Mouse (Mus musculus) forebrain, embryonic 13.5 days (tissue): ENCODE data around the gene Il25. TPM values are rescaled to one million over a fixed set of nuclear protein-coding genes. Genes with fewer than 3 reads are reported as not detected.

Experiments
- ATAC-seq: fragments of 200-750 bp; cut with Nextera tagmentation; 2 replicates; pipeline ENCODE4 v1.8.0; 2017
- H3K27ac ChIP-seq: fragments of 300-500 bp; sonication (generic); 2 replicates; pipeline ENCODE4 v1.5.1; 2015; ENCODE audit warnings: inconsistent platforms, mild to moderate bottlenecking, moderate library complexity
- H3K27me3 ChIP-seq: fragments of 300-500 bp; sonication (generic); 2 replicates; pipeline ENCODE4 v1.6.1; 2015; ENCODE audit warnings: mild to moderate bottlenecking, inconsistent platforms
- H3K36me3 ChIP-seq: fragments of 300-500 bp; sonication (generic); 2 replicates; pipeline ENCODE4 v1.6.1; 2015; ENCODE audit warnings: mild to moderate bottlenecking, inconsistent platforms; ENCODE audit not compliant: poor library complexity, severe bottlenecking
- H3K4me1 ChIP-seq: fragments of 300-500 bp; sonication (generic); 2 replicates; pipeline ENCODE4 v1.6.1; 2015; ENCODE audit warnings: inconsistent platforms
- H3K4me2 ChIP-seq: fragments of 300-500 bp; sonication (generic); 2 replicates; pipeline ENCODE4 v1.6.1; 2015; ENCODE audit warnings: inconsistent platforms, mild to moderate bottlenecking, moderate library complexity
- H3K4me3 ChIP-seq: fragments of 300-500 bp; sonication (generic); 2 replicates; pipeline ENCODE4 v1.5.1; 2015; ENCODE audit warnings: mild to moderate bottlenecking, inconsistent platforms
- H3K9ac ChIP-seq: fragments of 300-500 bp; sonication (generic); 2 replicates; pipeline ENCODE4 v1.6.1; 2015; ENCODE audit warnings: mild to moderate bottlenecking, inconsistent platforms
- H3K9me3 ChIP-seq: fragments of 300-500 bp; sonication (generic); replicated peaks from 2 replicates; pipeline ENCODE4 v1.6.1; 2016; ENCODE audit warnings: inconsistent platforms
- WGBS: fragments of 180-500 bp; shearing (Covaris S2); methylation state at CpG from one replicate; pipeline ENCODE4 v1.1.7; 2015; 5-methylcytosine and 5-hydroxymethylcytosine counted together
- polyA plus RNA-seq: library from polyadenylated mRNA; unstranded; fragments of >200 nt; fragmentation: Nextera tagmentation; extraction: Ambion mirVana; gene quantifications from 2 replicates; pipeline ENCODE4 v1.2.1, GENCODE M21; 2015

The Il25 gene
- polyA plus RNA-seq, 1 experiment from 2014 or later, result 0.52 TPM

DNA sequence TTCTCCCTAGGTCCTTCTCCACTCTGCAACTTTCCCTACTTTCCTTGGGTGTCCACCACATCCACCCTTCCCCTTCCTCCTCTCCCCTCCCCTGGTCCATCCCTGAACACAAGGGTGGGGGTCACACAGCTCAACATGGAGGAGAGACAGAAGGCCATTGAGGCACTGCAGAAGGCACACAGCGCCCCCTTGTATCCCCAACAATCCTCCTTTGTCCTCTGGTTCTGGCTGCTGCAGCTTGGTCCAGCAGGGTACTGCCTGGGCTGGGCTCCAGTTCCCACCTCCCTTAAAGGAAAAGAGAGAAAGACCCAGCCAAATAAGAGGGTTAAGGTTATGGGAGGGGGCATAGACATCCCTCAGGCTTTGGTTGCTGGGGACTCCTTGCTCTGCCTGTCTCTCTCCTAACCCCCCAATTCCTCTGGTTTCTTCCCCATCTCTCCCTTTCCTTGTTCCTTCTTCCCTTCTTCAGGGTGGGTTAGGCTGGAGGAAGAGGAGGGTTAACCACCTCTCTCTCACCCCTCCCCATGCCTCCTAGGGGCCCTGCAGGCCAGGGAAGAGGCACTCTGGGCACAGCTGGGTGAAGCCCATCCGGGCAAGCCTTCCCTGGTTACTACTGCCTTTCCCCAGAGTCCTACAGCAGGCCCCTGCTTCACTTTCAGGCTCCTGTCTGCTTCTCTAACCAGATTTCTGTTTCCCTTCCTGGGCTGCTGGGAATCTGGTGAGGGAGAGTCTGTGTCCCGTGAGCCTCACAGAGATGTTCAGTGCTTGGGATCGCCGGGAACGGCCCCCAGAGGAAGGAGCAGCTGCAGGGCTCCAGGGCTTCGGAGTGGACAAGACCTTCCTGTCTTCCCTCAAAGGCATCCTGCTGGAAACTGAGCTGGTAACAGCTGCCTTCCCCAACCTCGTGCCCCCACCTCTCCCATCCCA lies 3.7 kb downstream of the Il25 start, which contains the start of gene Cmtm5:
Gene Cmtm5 (plus strand): TSS at position 358 of the 927 bp plus-strand sequence.
- 46% methylated on average over 8 of the region's 8 CpGs for WGBS
- Histone ChIP-seq H3K27ac (no peak within 1 kb of the TSS), H3K9me3 (no peaks in the 10 kb centered on the region), H3K9ac (peak within 1 kb of the TSS; percentile 21; the same call in 1 of the 2 replicates), H3K4me2 (no peak within 1 kb of the TSS), H3K4me1 (peaks cover 16% of the 10 kb centered on the region), H3K36me3 (no peaks in the 10 kb centered on the region), H3K4me3 (no peak within 1 kb of the TSS), H3K27me3 (no peaks in the 10 kb centered on the region)
- peak; percentile 51; the same call in 1 of the 2 replicates for ATAC-seq

GRCm38 (mm10) chr14:54936831-54937160 lies 4.3 kb downstream of the Il25 start:
- no peaks in the 10 kb centered on the region for H3K36me3 ChIP-seq
- no peaks in the 10 kb centered on the region for H3K9me3 ChIP-seq
- H3K9ac ChIP-seq, result peak overlapping the region; percentile 21; the same call in 1 of the 2 replicates
- H3K4me2 ChIP-seq, result no peak overlapping the region
- WGBS, result 75% methylated on average over 6 of the region's 6 CpGs
- no peak overlapping the region for H3K4me3 ChIP-seq
- no peak overlapping the region for H3K27ac ChIP-seq
- peaks cover 16% of the 10 kb centered on the region for H3K4me1 ChIP-seq
- ATAC-seq, result no peak
- H3K27me3 ChIP-seq, result no peaks in the 10 kb centered on the region

- H3K4me2 ChIP-seq, result no peak overlapping the region
- H3K9me3 ChIP-seq, result no peaks in the 10 kb centered on the region
- no peaks in the 10 kb centered on the region for H3K36me3 ChIP-seq
- no peak overlapping the region for H3K27ac ChIP-seq
- no peak overlapping the region for H3K9ac ChIP-seq
- 93% methylated on average over 16 of the region's 16 CpGs for WGBS
- H3K27me3 ChIP-seq, result no peaks in the 10 kb centered on the region
- H3K4me3 ChIP-seq, result no peak overlapping the region
- no peak for ATAC-seq
- H3K4me1 ChIP-seq, result peaks cover 16% of the 10 kb centered on the region
Observed at GRCm38 (mm10) chr14:54937361-54938182, 5.1 kb downstream of the Il25 start.

DNA sequence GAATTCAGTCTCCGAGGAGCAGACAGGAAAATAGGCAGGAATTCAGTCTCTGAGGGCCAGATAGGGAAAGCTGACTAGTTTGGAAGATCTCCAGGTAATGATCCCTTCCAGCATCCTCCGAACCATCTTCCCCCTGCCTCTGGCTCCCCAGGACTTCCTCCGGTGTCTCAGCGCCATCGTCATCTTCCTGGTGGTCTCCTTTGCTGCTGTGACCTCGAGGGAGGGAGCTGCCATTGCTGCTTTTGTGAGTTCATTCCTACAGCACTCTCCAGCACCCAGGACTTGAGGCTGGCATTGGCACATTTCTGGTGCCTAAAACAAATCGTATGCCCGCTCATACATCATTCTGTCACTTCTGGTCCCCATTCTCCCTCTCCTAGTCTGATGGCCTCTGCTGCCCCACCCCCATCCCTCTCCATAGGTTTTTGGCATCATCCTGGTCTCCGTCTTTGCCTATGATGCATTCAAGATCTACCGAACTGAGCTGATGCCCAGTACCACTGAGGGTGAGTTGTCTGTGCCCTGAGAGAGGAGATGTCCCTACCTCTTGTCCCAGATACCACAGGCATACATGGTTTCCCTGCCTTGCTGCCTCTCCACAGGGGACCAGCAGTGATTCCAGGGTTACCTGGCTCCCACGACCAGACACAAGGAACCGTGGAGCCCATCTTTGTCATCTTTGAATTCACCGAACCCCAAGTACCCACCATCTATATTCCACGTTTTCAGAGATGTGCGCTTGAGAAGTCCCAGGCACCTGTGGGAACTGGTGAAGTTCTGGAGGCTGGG lies 6.1 kb downstream of the Il25 start:
- no peak for ATAC-seq
- Histone ChIP-seq H3K9ac (no peak overlapping the region), H3K9me3 (no peaks in the 10 kb centered on the region), H3K4me1 (peaks cover 14% of the 10 kb centered on the region), H3K27me3 (no peaks in the 10 kb centered on the region), H3K4me3 (no peak overlapping the region), H3K4me2 (no peak overlapping the region), H3K36me3 (no peaks in the 10 kb centered on the region), H3K27ac (no peak overlapping the region)
- 80% methylated on average over 15 of the region's 15 CpGs for whole genome bisulfite sequencing

DNA sequence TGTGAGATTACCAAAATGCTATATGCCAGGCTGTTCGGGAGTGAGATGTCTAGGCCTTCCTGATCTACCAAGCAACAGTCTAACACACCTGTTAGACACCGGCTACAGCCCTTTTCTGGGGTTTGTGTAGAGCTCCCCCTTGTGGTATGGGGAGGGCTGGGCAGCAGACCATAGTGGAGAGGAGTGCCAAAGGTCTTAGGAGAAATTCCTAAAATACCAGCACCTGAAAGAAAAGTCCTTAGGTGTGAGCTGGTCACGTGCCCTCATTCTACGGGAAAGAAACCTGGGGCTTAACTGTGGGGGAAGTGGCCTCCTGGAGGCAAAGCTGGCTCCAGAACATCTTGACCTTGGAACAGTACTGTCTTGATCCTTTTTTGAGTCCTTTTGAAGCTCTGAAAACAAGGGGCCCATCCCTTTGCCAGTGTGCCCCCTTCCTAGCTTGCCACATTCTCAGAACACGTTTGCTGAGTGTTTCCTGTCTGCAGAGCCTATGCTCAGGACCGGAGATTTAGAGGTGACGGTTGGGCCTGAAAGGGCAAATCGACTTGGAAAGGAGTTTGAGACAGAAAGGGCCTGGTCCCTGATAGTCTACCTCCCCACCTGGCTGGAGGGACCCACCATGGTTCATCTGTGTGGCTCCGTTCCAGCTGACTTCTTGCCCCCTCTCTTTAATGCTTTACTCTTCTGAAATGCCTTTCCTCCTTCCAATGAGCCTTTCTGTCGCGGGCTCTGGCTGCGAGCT lies 7.1 kb downstream of the Il25 start:
- Histone ChIP-seq H3K27ac (no peak overlapping the region), H3K36me3 (no peaks in the 10 kb centered on the region), H3K9ac (no peak overlapping the region), H3K4me3 (no peak overlapping the region), H3K4me2 (no peak overlapping the region), H3K9me3 (no peaks in the 10 kb centered on the region), H3K27me3 (no peaks in the 10 kb centered on the region), H3K4me1 (peaks cover 14% of the 10 kb centered on the region)
- 52% methylated on average over 12 of the region's 12 CpGs for WGBS
- peak; percentile 41; the same call in 1 of the 2 replicates for ATAC-seq

DNA sequence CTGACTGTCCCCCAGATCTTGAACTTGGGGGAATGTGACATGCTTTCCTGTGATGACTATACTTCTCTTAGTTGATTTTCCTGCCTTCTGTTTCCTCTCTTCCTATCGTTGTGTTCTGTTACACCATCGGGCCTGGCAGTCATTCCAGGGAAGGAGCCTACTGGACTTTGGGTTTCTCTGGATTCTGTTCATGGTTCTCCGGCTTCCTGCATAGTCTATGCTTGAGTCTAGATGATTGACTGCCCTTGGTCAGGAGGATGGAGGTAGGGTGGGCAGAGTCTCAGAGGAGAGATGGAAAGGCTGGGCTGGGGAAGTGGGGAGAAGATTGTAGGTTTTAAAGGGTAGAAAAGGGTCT lies 7.7 kb downstream of the Il25 start:
- Histone ChIP-seq H3K27ac (no peak overlapping the region), H3K9ac (no peak overlapping the region), H3K4me1 (peaks cover 14% of the 10 kb centered on the region), H3K4me2 (no peak overlapping the region), H3K4me3 (no peak overlapping the region), H3K9me3 (no peaks in the 10 kb centered on the region), H3K27me3 (no peaks in the 10 kb centered on the region), H3K36me3 (no peaks in the 10 kb centered on the region)
- no peak for ATAC-seq
- WGBS, result 91% methylated on average over 3 of the region's 3 CpGs

- no peak overlapping the region for H3K27ac ChIP-seq
Observed at GRCm38 (mm10) chr14:54941024-54941978, 8.8 kb downstream of the Il25 start.

GRCm38 (mm10) chr14:54942479-54942878 lies 10.0 kb downstream of the Il25 start:
- no peaks in the 10 kb centered on the region for H3K9me3 ChIP-seq
- WGBS, result 93% methylated on average over 8 of the region's 8 CpGs
- ATAC-seq, result no peak
- H3K4me3 ChIP-seq, result no peak overlapping the region
- H3K27me3 ChIP-seq, result no peaks in the 10 kb centered on the region
- no peak overlapping the region for H3K9ac ChIP-seq
- no peaks in the 10 kb centered on the region for H3K36me3 ChIP-seq
- H3K4me2 ChIP-seq, result no peak overlapping the region
- H3K4me1 ChIP-seq, result no peaks in the 10 kb centered on the region
- H3K27ac ChIP-seq, result no peak overlapping the region

More at GRCm38 (mm10) chr14:54941024-54941978, 8.8 kb downstream of the Il25 start:
- no peak overlapping the region for H3K9ac ChIP-seq
- no peak overlapping the region for H3K4me3 ChIP-seq
- no peaks in the 10 kb centered on the region for H3K36me3 ChIP-seq
- peaks cover 4% of the 10 kb centered on the region; the same call in 1 of the 2 replicates for H3K4me1 ChIP-seq
- no peak overlapping the region for H3K4me2 ChIP-seq
- no peaks in the 10 kb centered on the region for H3K27me3 ChIP-seq
- 66% methylated on average over 13 of the region's 13 CpGs for WGBS
- ATAC-seq, result no peak
- H3K9me3 ChIP-seq, result no peaks in the 10 kb centered on the region

DNA sequence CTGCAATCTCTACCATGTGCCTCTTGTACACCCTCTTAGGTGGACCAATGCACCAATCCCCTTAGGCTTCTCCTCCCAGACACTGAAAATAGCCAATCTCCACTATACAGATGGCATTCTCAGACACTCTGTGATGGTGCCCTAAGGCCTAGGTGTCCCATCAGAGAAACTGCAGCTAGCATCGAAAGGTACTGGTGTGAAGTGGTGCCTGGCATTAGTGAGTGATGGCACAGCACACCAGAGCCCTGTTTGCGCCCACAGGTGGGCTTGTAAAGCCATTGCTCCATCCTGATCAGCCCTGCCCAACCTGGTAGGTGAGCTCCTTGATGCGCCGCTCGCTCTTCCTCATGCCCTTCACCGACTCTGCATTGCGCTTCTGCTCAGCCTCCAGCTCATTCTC lies 11.5 kb downstream of the Il25 start:
- H3K9me3 ChIP-seq, result no peaks in the 10 kb centered on the region
- H3K4me1 ChIP-seq, result no peaks in the 10 kb centered on the region
- no peak overlapping the region for H3K27ac ChIP-seq
- no peak overlapping the region for H3K4me3 ChIP-seq
- 95% methylated on average over 7 of the region's 7 CpGs for WGBS
- H3K9ac ChIP-seq, result no peak overlapping the region
- H3K4me2 ChIP-seq, result no peak overlapping the region
- no peaks in the 10 kb centered on the region for H3K36me3 ChIP-seq
- no peaks in the 10 kb centered on the region for H3K27me3 ChIP-seq
- no peak for ATAC-seq

DNA sequence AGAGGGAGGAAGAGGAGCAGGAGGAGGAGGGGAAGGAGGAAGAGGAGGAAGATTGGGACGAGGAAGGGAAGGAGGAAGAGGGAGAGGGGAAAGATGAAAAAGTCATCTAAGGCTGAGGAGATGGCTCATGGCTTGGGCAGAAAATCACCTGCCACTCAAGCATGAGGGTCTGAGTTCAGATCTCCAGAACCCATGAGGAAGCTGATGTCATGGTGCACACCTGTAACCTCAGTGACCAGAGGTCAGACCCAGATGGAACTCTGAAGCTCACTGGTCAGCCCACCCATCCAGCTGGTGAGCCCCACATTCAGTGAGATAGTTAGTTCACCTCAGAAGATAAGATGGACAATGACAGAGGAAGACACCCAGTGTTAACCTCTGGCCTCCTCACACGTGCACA lies 12.4 kb downstream of the Il25 start:
- no peak overlapping the region for H3K4me3 ChIP-seq
- no peak for ATAC-seq
- no peak overlapping the region for H3K9ac ChIP-seq
- 66% methylated on average over 2 of the region's 2 CpGs for WGBS
- no peaks in the 10 kb centered on the region for H3K27me3 ChIP-seq
- H3K36me3 ChIP-seq, result no peaks in the 10 kb centered on the region
- no peak overlapping the region for H3K27ac ChIP-seq
- H3K9me3 ChIP-seq, result no peaks in the 10 kb centered on the region
- no peak overlapping the region for H3K4me2 ChIP-seq
- no peaks in the 10 kb centered on the region for H3K4me1 ChIP-seq
